ENCODE assay signal across 8 mouse cellular contexts in genomic region chr11:101784488-101785142, GRCm38 (mm10). TPM values are rescaled to one million over a fixed set of nuclear protein-coding genes. Genes with fewer than 3 reads are reported as not detected.
DNase-seq lines count a peak whose midpoint lies in the region; ATAC-seq and TF ChIP-seq lines count a peak whose summit lies in the region.

No protein-coding gene starts in this region.

- H3K4me1 ChIP-seq in midbrain, embryonic 10.5 days: peaks cover 35% of the 10 kb centered on the region
- H3K4me1 ChIP-seq in testis, adult 2 months (ENCODE audit: control insufficient read depth, insufficient read depth, low read length): peaks cover 15% of the 10 kb centered on the region

- H3K36me3 ChIP-seq in midbrain, embryonic 10.5 days: no peaks in the 10 kb centered on the region
- H3K36me3 ChIP-seq in testis, adult 2 months (ENCODE audit: control insufficient read depth, insufficient read depth, low read length): no peaks in the 10 kb centered on the region

- WGBS in midbrain, embryonic 10.5 days: 0% methylated on average over 59 of the region's 67 CpGs

- peak overlapping the region; percentile 68 for H3K4me3 ChIP-seq in midbrain, embryonic 10.5 days
- H3K4me3 ChIP-seq in testis, adult 2 months (ENCODE audit: control insufficient read depth, low read depth, low read length): peak overlapping the region; percentile 83

- peak; percentile 12 for DNase-seq in urinary bladder, postnatal 14 days (ENCODE audit: low spot score)
- DNase-seq in urinary bladder, postnatal 4 days (ENCODE audit: low spot score in 2 of 2): no peak
- peak; percentile 41 for DNase-seq in cerebellum, adult 8-10 months
- DNase-seq in kidney, postnatal 4 days: peak; percentile 51 to 62
- peak; percentile 62 for DNase-seq in midbrain, embryonic 10.5 days (ENCODE audit: low spot score)
- no peak for DNase-seq in c-Kit-positive CD71-positive TER-119-positive erythroid progenitor cells, embryonic 14.5 days (ENCODE audit: low spot score)

- peak overlapping the region; percentile 88 for H3K27ac ChIP-seq in midbrain, embryonic 10.5 days (replicated peaks)
- H3K27ac ChIP-seq in testis, adult 2 months (ENCODE audit: control insufficient read depth, insufficient read depth, low read depth, low read length): no peak overlapping the region

- peak; percentile 0 for ATAC-seq in granulocyte monocyte progenitor cell, adult 5-6 weeks (replicated peaks; ENCODE audit: poor library complexity, severe bottlenecking)

- TF ChIP-seq CTCF in testis, adult 2 months (IDR thresholded peaks at IDR 0.05; ENCODE audit: control insufficient read depth, insufficient read depth, insufficient replicate concordance, low read depth, low read length): no peak

- no peak for TF ChIP-seq POLR2A in testis, adult 2 months (IDR thresholded peaks at IDR 0.05; ENCODE audit: control insufficient read depth, low read depth, low read length)

- H3K27me3 ChIP-seq in midbrain, embryonic 10.5 days (ENCODE audit: low read depth, poor library complexity, severe bottlenecking): peaks cover 99% of the 10 kb centered on the region
- H3K27me3 ChIP-seq in testis, adult 2 months (ENCODE audit: control insufficient read depth, insufficient read depth, low read length): peaks cover 8% of the 10 kb centered on the region

- no peaks in the 10 kb centered on the region for H3K9me3 ChIP-seq in midbrain, embryonic 10.5 days (replicated peaks)

RNA-seq across cellular contexts. Expression of gene Etv4, which starts 0.6 kb away (rescaled TPM):
- not detected in 2 replicates for total RNA-seq in granulocyte monocyte progenitor cell, adult 5-6 weeks (2014; fragmentation: Nextera tagmentation)
- not detected in 2 replicates for total RNA-seq in granulocyte monocyte progenitor cell, adult 5-6 weeks (2017)
- 9.4 and 10.5 TPM in 2 replicates for polyA plus RNA-seq in midbrain, embryonic 10.5 days (2016; fragmentation: Nextera tagmentation; extraction: Ambion mirVana)
- polyA plus RNA-seq in testis, adult 2 months (2012; rRNA removed): 0.53 and 1.1 TPM in 2 replicates

RNA-seq across cellular contexts. Expression of gene Dhx8, which starts 51.9 kb away (rescaled TPM):
- 24.8 and 35.2 TPM in 2 replicates for total RNA-seq in granulocyte monocyte progenitor cell, adult 5-6 weeks (2014; fragmentation: Nextera tagmentation)
- 35.2 and 38.3 TPM in 2 replicates for total RNA-seq in granulocyte monocyte progenitor cell, adult 5-6 weeks (2017)
- 40.0 and 44.0 TPM in 2 replicates for polyA plus RNA-seq in midbrain, embryonic 10.5 days (2016; fragmentation: Nextera tagmentation; extraction: Ambion mirVana)
- polyA plus RNA-seq in testis, adult 2 months (2012; rRNA removed): 21.0 and 21.3 TPM in 2 replicates

Comparison
In these comparisons a context has a peak if more than half of its experiments do, and no peak if none do; other contexts are left out.
1. DNase-seq: peak in urinary bladder, postnatal 14 days (single experiment), cerebellum, adult 8-10 months (single experiment), kidney, postnatal 4 days (2 of 2) and midbrain, embryonic 10.5 days (single experiment); none in urinary bladder, postnatal 4 days (0 of 2) and c-Kit-positive CD71-positive TER-119-positive erythroid progenitor cells, embryonic 14.5 days (single experiment).